Mouse (Mus musculus) liver, adult 2 months (tissue): ENCODE results near the gene Adgrf4. TPM values are rescaled to one million over a fixed set of nuclear protein-coding genes. Genes with fewer than 3 reads are reported as not detected.
A peak's percentile ranks its signal among the peaks of the same experiment; 100 is the strongest.

Experiments used
- DNase-seq: peaks from one replicate; pipeline ENCODE4 v3.0.0-alpha.2; 2011; ENCODE audit warnings: low read depth, low spot score; ENCODE audit errors: extremely low read depth
- H3K27ac ChIP-seq: fragments of 200-500 bp; replicated peaks from 2 replicates; pipeline ENCODE4 v1.5.1; 2012; ENCODE audit warnings: low read depth, mild to moderate bottlenecking, control low read depth, inconsistent platforms, low read length; ENCODE audit not compliant: insufficient read depth
- H3K27me3 ChIP-seq: fragments of 200-500 bp; 2 replicates; pipeline ENCODE4 v1.6.1; 2012; ENCODE audit warnings: mild to moderate bottlenecking, moderate library complexity, low read length, inconsistent platforms; ENCODE audit not compliant: control insufficient read depth, insufficient read depth
- H3K36me3 ChIP-seq: fragments of 200-500 bp; 2 replicates; pipeline ENCODE4 v1.6.1; 2012; ENCODE audit warnings: low read length, inconsistent platforms; ENCODE audit not compliant: control insufficient read depth, insufficient read depth
- H3K4me1 ChIP-seq: fragments of 200-500 bp; 2 replicates; pipeline ENCODE4 v1.6.1; 2011; ENCODE audit warnings: low read length; ENCODE audit not compliant: control insufficient read depth, insufficient read depth
- H3K4me3 ChIP-seq: fragments of 200-500 bp; 2 replicates; pipeline ENCODE4 v1.5.1; 2011; ENCODE audit warnings: low read depth, mild to moderate bottlenecking, control low read depth, low read length, moderate library complexity; ENCODE audit not compliant: insufficient read depth
- H3K79me2 ChIP-seq: fragments of 200-500 bp; 2 replicates; pipeline ENCODE4 v1.6.1; 2012; ENCODE audit warnings: inconsistent platforms, mild to moderate bottlenecking, low read length, moderate library complexity; ENCODE audit not compliant: control insufficient read depth, insufficient read depth
- H3K9ac ChIP-seq: fragments of 200-500 bp; 2 replicates; pipeline ENCODE4 v1.6.1; 2012; ENCODE audit warnings: low read depth, mild to moderate bottlenecking, control low read depth, inconsistent platforms, low read length
- CTCF ChIP-seq: fragments of 200-500 bp; IDR thresholded peaks from 2 replicates; pipeline ENCODE4 v1.5.1; 2011; ENCODE audit warnings: low read depth, low read length, control low read depth
- POLR2A ChIP-seq: fragments of 200-500 bp; IDR thresholded peaks from 2 replicates; pipeline ENCODE4 v1.6.1; 2011; ENCODE audit warnings: low read length, control low read depth; ENCODE audit not compliant: insufficient read depth; ENCODE audit errors: extremely low read depth
- WGBS: fragments of 180-500 bp; shearing (Covaris S2); methylation state at CpG from one replicate; pipeline ENCODE4 v1.1.7; 2018; 5-methylcytosine and 5-hydroxymethylcytosine counted together
- polyA plus RNA-seq: library from polyadenylated mRNA; depleted of rRNA; stranded (reverse); fragments of >200 nt; gene quantifications from 2 replicates; pipeline ENCODE4 v1.2.3, GENCODE M21; 2012; rRNA removed
- total RNA-seq: library from RNA; depleted of rRNA; stranded (reverse); fragments of >200 nt; gene quantifications from 2 replicates; pipeline ENCODE4 v1.2.3, GENCODE M21; 2014; rRNA removed

Gene Adgrf4
- not detected in 2 replicates for total RNA-seq
- polyA plus RNA-seq = 0.04 TPM in 1 of 2 replicates, not detected in the other

DNA sequence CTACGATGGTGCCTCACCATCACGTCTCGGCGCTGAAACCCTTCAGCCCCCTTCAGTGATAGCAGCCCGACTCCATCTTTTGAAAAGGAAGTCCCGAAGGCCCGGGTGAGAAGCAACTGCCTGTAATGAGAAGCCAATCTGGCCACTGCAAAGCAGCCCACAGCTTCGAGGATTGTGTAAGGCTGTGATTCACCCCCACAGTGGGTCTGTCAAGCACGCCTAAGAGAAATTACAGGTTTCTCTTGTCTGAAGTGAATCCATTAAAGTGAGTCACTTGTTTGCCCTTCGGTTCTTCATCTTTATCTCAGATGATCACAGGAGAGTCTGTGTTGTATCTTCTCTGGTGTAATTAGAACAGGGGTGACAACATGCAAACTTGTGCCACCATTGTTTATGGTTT lies at the start of gene Adgrf4:
Adgrf4 (minus strand) TSS at position 149 of the 400 bp plus-strand sequence.
- Histone ChIP-seq H3K4me1 (no peaks in the 10 kb centered on the region), H3K9ac (no peak within 1 kb of the TSS), H3K27ac (no peak within 1 kb of the TSS), H3K27me3 (no peaks in the 10 kb centered on the region), H3K36me3 (no peaks in the 10 kb centered on the region), H3K79me2 (no peaks in the 10 kb centered on the region), H3K4me3 (no peak within 1 kb of the TSS)
- 88% methylated on average over 10 of the region's 10 CpGs for WGBS
- no peak for DNase-seq
- TF ChIP-seq CTCF = no peak
- TF ChIP-seq POLR2A = no peak

DNA sequence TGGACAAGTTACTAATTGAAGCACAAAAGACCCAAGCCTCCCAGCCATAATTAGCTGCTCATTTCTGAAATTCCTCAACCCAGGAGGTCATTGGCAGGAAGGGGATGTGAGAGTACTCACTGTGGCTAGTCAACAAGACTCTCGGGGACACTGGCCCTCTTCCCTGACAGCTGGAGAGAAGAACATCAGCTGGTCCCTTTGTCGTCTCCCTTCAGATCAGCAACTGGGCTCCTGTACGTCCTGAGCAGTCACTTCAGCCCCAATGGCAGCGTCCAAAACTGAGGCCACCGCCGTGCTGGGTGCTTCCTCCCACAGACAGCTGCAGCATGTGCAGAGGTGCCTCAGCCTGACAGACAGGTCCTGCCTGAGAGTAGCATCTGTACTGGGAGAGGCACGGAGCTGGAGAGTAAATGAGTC lies 49.7 kb upstream of the Adgrf4 start, which contains the start of gene Adgrf2:
Adgrf2 (minus strand) TSS at position 379 of the 417 bp plus-strand sequence.
- Histone ChIP-seq H3K27ac (no peak within 1 kb of the TSS), H3K36me3 (no peaks in the 10 kb centered on the region), H3K79me2 (no peaks in the 10 kb centered on the region), H3K27me3 (peaks cover 3% of the 10 kb centered on the region; the same call in 1 of the 2 replicates), H3K4me3 (no peak within 1 kb of the TSS), H3K4me1 (no peaks in the 10 kb centered on the region), H3K9ac (no peak within 1 kb of the TSS)
- DNase-seq = peak; percentile 42
- no peak for TF ChIP-seq CTCF
- no peak for TF ChIP-seq POLR2A
- 39% methylated on average over 7 of the region's 7 CpGs for WGBS

DNA sequence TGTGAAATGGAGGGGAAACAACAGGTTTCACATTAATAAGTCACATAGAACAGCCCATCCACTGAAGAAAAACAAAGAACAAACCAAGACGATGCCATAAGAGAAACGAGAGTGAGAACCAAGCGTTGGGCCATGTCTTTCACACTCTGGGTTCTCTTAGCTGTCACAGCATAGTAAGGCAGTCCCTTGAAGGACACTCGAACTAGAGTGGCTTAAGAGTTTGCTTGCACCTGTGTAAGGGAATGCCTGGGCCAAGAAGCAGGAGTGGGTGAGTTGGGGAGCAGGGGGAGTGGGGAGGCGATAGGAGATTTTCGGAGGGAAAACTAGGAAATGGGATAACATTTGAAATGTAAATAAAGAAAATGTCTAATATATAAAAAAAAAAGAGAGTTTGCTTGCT lies 46.7 kb upstream of the Adgrf4 start:
- DNase-seq = no peak
- Histone ChIP-seq H3K27ac (no peak overlapping the region), H3K79me2 (no peaks in the 10 kb centered on the region), H3K36me3 (no peaks in the 10 kb centered on the region), H3K9ac (no peak overlapping the region), H3K4me3 (no peak overlapping the region), H3K4me1 (no peaks in the 10 kb centered on the region), H3K27me3 (no peaks in the 10 kb centered on the region)
- no peak for TF ChIP-seq CTCF
- WGBS = 89% methylated on average over 6 of the region's 6 CpGs

GRCm38 (mm10) chr17:42717161-42717560 lies 25.1 kb upstream of the Adgrf4 start:
- Histone ChIP-seq H3K27ac (no peak overlapping the region), H3K4me3 (no peak overlapping the region), H3K27me3 (no peaks in the 10 kb centered on the region), H3K79me2 (no peaks in the 10 kb centered on the region), H3K4me1 (no peaks in the 10 kb centered on the region), H3K9ac (no peak overlapping the region), H3K36me3 (no peaks in the 10 kb centered on the region)
- DNase-seq = peak; percentile 24
- TF ChIP-seq POLR2A (no peak), CTCF (peak; percentile 33)
- 49% methylated on average over 3 of the region's 3 CpGs for WGBS

- no peak overlapping the region for H3K27ac ChIP-seq
- 92% methylated on average over 7 of the region's 7 CpGs for WGBS
These were observed 22.9 kb upstream of the Adgrf4 start for GRCm38 (mm10) chr17:42714991-42715390.

GRCm38 (mm10) chr17:42710717-42711116 lies 18.6 kb upstream of the Adgrf4 start:
- no peak overlapping the region for H3K9ac ChIP-seq
- DNase-seq = no peak
- WGBS = 88% methylated on average over 7 of the region's 7 CpGs
- H3K36me3 ChIP-seq = no peaks in the 10 kb centered on the region
- H3K27ac ChIP-seq = no peak overlapping the region
- no peaks in the 10 kb centered on the region for H3K4me1 ChIP-seq
- H3K4me3 ChIP-seq = no peak overlapping the region
- no peak for TF ChIP-seq POLR2A
- no peak for TF ChIP-seq CTCF
- no peaks in the 10 kb centered on the region for H3K27me3 ChIP-seq
- H3K79me2 ChIP-seq = no peaks in the 10 kb centered on the region

More at GRCm38 (mm10) chr17:42714991-42715390, 22.9 kb upstream of the Adgrf4 start:
- TF ChIP-seq CTCF (no peak), POLR2A (no peak)
- no peak for DNase-seq
- H3K79me2 ChIP-seq = no peaks in the 10 kb centered on the region
- no peaks in the 10 kb centered on the region for H3K36me3 ChIP-seq
- H3K27me3 ChIP-seq = no peaks in the 10 kb centered on the region
- H3K4me3 ChIP-seq = no peak overlapping the region
- no peaks in the 10 kb centered on the region for H3K4me1 ChIP-seq
- no peak overlapping the region for H3K9ac ChIP-seq
